Mouse (Mus musculus): ENCODE measurements around the gene Mmp12.
"Not testable (repeated sequence)": the region's sequence is repeated elsewhere in the genome, so short reads cannot be mapped to it uniquely, and the experiment has no call there.

Mmp12 gene

DNA sequence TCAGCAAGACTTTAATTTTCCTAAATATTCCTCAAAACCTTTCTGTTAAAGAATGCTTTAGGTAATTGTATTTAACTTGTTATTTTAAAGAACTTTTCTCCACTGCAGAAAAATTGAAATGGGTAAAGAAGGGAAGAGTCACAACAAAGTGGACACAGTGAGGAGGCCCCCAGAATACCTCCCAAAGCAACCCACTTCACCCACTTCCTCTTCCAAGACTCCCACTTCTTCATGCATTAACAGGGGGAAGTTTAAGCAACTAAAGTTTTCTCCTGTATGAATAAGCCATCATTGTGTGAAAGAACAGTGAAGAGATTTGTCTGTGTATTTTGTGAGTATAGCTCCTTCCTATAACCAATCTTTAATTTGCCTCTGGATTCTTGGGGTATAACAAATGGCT is at the start of gene Mmp12:
Gene Mmp12 (plus strand): TSS at position 275 of the 400 bp plus-strand sequence.
- no peak for DNase-seq (ENCODE audit: low read depth, low spot score)

DNA sequence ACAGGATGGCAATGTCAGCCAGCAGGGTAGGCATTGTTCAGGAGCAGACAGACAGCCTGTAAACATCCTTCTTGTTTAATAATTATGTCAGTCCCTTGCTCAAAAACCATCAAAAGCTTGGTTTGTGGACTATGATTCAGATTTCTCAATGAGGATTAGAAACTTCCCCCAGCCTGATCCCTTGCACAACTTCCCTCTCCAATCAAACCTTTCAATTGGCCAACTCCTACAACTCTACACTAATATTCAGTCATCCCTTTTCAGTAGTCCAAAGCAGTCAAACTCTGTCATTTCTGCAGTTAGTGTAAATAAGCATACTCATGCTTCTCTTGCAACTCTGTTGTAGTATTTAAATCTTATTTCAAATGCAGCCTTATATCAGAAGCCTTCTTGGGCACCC is 12.3 kb upstream of the Mmp12 start:
- no peak for DNase-seq (ENCODE audit: low read depth, low spot score)

DNA sequence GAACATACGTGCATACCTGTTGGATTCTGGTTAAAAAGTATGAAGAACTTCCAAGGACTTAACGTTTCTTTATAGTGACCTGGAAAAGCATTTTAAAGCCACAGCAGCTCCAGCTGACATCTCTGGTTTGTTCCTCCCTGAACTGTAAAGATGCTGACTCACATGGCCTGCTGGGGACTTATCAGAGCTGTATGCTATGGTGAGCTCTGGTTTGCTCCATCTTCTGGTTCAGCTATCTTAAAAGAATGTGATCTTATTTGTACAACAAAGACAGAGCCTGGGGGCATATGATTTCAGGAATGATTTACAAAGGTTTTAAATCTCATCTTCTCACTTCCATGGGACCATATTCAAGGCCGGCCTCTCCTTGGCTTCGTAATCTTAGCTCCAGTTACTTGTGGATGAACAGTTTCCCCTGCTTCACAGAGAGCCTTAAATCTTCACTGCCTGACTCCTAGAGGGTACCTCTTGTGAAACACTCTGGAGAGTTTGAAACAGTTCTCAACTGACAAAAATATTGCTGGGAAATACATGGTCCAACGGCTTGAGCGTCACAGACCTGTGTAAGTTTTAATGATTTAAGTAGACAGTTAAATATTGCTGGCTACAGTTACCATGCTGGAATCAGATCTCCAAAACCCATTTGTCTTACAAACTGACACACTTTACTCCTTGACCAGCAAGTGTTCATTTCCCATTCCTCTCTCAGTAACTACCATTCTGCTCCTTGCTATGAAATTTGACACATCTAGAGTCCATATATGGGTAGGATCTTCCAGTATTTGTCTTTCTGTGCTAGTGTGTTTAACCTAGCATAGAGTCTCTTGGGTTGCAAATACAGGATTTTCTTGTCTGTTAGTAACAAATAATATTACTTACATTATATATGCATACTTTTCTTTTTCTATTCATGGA is 8.2 kb upstream of the Mmp12 start:
- DNase-seq (ENCODE audit: low read depth, low spot score): no peak

DNA sequence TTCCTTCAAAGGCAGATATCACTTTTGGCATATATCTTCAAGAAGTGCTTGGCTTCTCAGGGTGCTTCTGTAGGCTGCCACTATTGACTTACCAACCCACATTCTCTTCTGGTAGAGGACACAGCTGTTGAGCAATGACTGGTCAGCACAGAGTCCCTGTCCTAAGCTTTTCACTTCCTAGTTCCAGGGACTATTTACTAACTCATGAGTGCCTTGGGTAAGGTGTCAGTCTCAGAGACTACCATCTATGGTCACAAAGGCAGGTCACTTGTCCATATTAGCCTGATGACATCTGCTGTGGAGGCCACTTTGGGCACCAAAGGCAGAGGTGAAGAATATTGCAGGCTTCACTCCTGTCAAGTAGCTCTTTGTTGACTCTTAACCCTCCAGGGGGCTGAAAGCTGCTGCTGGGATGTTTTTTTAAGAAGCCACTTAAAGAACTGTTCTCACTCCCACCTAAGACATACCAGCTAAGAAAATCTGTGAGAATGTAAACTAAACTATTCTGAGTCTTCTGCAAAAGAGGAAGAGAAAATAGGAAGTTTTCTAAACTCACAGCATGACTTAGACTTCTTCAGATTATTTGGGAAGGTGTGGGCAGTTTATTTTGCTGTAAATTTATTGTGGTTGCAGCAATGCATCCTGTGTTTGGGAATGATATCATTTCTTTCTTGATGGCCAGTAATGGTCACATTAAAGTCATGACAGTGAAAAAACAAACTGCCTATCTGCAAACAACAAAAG is 7.3 kb upstream of the Mmp12 start:
- no peak for DNase-seq (ENCODE audit: low read depth, low spot score)

DNA sequence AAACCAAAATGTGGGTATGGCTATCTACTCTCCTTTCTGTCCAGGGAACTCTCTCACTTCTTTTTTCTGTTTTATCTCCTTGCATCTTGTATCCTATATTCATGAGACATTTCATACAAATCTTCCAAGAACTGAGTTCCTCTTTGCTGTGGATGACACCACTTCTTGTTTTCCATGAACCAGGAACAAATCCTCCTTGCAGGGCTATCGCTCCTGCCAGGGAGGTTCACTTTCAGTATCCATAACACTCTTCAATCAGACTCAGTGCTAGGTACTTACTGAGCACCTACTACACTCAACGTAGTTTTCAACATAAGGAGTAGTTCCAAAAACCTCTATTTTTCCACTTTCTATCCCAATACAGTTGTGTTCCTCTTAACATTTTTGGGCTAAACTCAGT is 1.3 kb downstream of the Mmp12 start:
- no peak for DNase-seq (ENCODE audit: low read depth, low spot score)

DNA sequence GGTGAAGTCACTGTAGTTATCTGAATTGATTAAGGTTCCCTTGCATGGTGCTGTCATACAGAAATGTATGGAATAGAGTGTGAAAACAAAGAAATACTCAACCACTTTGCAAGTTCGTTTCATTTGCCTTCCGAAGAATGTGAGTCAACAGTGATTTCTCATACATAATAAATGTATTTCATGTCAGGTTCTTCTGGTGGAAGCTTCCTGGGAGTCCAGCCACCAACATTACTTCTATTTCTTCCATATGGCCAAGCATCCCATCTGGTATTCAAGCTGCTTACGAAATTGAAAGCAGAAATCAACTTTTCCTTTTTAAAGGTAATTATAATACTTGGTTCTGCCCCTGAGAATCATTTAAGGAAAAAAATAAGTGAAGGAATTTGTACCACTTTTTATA is 10.4 kb downstream of the Mmp12 start:
- no peak for DNase-seq (ENCODE audit: low read depth, low spot score)

DNA sequence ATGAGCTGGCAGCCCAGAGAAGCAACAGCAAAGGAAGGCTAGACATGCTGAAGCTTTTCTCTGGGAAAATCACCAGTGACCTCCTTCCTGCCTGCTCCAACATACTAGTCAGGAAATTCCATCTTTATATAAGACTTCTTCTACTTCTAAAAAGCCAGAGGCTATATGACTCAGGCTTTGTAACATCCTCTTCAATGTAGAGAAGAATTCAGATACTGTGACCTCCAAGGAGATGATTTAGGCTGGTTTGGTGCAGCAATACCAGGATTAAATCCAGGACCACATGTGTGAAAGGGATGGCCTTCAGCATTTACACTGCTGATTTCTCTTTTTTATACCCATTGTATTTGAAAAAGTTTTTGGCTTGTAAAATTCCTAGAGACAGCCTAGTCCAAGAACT is 43.8 kb downstream of the Mmp12 start, which contains the start of gene Mmp1b:
Gene Mmp1b (minus strand): TSS at position 101 of the 400 bp plus-strand sequence.
- DNase-seq (ENCODE audit: low read depth, low spot score): no peak

DNA sequence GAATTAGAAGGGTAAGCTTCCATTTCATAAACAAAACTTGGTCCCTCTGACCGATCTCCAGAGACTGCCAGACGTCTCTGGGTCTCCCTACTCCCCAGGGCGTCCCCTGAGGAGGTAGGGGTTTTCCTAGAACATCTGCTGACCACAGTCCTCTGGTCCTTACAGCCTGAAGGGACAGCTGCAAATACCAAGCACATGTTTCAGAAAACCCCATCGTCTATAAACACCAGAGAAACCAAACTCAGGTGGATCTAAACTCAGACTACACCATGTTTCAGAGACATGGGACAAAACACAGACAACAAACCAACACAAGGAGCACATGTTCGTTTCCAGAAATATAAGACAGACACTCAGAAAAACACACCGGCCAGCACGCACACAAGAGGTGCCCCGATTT is 52.4 kb downstream of the Mmp12 start:
- DNase-seq (ENCODE audit: low read depth, low spot score): not testable (repeated sequence)
